Mouse (Mus musculus): ENCODE measurements around the gene Lias.

The Lias gene

DNA sequence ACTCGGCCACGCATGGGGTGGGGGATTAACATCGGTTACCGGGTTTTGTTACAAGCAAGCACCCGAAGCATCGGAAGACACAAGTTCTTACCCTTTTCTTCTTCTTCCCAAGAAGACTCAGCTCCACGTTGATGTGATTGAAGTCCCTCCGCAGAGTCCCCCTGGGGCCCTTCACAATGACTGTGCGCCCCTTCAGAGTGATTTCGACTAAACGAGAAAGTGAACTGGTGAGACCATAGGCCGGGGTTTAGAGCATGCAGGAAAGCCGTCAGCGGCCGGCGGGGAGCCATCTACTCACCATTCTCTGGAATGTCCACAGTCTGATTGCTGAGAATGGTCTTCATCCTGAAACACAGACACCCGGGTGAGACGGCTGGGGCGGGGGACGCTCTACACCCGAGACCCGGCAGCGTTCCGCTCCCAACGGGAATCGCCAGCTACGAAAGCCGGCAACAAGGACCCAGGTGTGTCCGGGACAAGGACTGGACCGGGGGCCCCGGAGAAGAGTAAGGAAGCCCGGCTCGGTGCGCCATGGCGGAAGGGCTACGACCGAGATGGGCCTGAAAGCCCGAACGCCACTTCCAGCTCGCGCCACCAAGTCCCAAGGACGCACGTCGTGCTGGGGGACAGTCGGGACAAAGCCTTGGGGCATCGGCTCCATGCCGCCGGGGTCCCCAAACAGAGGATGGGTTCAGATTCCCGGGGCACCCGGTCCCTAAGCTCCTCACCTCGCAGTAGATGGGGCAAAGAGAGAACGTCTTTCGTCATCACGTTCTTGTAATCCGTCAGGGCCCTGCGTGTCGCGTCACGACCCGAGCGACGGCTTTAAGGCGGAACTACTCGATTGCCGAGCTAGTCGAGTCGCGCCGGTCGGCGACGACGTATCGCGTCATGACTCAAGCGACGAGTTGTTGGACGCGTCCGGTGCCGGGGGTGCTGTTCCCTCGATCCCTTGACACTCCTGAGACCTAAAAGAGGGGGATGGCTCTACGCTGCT is at the start of gene Lias, which contains the start of gene Rpl9:
Lias (plus strand) TSS at position 850 of the 997 bp plus-strand sequence.
Rpl9 (minus strand) TSS at position 797 of the 997 bp plus-strand sequence.
- DNase-seq (ENCODE audit: low spot score) = peak; percentile 98

DNA sequence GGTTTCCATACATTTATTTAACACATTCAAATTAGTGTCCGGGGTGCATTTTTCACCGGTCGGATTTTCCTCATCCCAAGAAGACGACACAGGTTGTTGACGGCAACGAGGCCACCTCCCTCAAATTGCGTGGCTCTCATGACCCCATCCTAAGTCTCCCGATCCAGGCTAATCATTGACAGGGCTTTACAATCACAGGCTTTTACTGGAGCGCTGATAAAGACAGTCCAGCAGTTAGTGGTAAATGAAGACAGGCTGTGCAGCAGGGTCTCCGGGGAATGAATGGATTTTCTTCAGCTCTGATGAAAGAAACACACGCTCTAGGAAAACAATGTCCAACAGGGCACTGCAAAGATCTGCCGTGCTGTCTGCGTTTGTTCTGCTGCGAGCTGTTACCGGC is 43.1 kb upstream of the Lias start, which contains the start of gene Klb:
Klb (plus strand) TSS at position 147 of the 400 bp plus-strand sequence.
- DNase-seq (ENCODE audit: low spot score) = no peak

DNA sequence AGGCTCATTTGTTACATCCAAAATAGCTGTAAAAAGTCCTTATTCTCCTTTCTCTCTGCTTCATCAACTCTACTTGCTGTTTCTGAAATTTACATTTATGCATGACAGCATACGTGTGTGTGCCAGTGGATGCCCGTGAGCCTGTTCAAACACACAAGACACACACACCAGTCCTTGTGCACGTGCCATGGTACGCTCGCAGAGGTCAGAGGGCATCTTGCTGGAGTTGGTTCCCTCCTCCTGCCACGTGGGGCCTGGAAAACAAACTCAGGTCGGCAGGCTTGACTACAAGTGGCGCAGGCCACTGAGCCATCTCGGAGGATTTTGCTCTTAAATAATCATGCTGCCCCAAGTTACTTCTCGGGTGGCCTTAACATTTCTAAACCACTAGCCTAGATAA is 40.8 kb upstream of the Lias start:
- no peak for DNase-seq (ENCODE audit: low spot score)

DNA sequence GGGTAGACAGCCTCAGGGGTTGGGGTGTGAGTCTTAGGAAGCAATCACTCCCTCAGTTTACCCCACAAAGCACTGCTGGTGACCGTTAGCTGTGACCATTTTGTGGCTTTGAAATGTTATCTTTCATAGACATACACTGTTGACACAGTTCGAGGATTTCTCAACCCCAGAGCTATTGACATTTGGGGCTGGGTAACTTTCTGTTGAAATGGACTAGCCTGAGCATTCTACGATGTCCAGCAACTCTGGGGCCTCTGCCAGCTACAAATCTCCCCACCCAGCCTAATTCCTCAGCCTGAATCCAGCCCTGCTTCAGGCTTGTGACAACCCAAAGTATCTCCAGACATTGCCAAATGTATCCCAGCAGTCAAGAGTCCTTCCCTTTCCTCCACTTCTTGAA is 37.2 kb upstream of the Lias start:
- DNase-seq (ENCODE audit: low spot score) = no peak

DNA sequence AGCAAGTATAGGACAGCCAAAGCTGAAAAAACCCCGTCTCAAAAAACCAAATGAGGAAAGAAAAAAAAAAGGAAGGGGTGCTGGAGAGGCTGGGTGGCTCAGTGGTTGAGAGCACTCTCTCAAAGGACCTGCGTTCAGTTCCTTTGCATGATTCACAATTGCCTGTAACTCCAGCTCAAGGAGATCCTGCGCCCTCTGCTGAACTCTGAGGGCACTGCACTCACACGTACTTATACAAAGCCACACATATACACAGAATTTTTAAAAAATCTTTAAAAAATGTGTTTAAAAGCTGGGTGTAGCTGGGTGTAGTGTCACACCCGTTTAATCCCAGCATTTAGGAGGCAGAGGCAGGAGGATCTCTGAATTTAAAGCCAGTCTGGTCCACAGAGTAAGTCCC is 36.3 kb upstream of the Lias start:
- peak; percentile 4 for DNase-seq (ENCODE audit: low spot score)

DNA sequence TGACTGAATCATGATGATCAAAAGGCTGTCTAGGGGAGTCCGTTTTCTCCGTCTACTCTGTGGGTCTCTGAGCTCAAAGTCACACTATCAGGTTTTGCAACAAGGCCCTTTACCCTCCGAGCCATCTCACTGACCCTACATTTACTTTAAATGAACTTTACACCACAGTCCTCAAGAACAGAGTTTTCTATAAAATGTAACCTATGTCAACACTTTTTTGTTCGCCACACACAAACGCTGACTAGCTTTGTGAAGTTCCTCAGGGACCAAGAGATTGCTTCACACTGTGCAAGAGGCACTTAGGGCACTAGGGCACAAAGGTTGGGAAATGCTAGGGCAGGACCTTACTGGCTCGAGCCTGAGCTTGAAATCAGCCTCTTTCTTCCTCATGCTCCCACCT is 34.4 kb upstream of the Lias start:
- no peak for DNase-seq (ENCODE audit: low spot score)

DNA sequence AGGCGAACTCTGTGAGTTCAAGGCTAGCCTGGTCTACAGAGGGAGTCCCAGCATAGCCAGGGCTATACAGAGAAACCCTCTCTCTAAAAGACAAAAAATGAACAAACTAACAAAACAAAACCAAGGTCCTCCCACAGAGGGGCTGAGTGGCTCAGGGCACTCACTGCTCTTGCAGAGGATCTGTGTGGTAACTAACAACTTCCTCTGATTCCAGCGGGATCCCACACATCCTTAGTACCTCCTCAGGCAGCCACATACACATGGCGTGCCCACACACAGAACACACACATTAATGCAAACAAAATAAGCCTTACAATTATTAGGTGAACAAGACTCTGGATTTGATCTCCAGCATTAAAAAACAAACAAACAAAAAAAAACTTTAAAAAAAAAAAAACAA is 33.5 kb upstream of the Lias start:
- no peak for DNase-seq (ENCODE audit: low spot score)

DNA sequence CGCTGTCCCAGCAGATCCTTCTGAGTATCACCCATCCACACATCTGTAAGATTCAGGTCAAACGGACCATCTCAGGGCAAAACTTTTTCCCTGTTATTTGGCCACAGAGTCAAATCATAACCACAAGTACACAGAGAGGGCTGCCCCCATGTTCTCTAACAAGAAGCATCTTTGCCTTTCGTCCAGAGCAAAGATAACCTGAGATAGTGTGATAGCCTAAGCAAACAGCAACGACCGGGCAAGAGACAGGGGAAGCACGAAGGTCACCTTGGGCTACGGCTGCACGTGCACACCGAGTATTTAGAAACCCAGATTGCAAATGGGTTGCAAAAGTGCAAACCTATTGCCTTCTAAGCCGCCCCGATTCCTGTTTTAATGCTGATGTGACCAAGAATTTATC is 23.5 kb upstream of the Lias start:
- DNase-seq (ENCODE audit: low spot score) = no peak

DNA sequence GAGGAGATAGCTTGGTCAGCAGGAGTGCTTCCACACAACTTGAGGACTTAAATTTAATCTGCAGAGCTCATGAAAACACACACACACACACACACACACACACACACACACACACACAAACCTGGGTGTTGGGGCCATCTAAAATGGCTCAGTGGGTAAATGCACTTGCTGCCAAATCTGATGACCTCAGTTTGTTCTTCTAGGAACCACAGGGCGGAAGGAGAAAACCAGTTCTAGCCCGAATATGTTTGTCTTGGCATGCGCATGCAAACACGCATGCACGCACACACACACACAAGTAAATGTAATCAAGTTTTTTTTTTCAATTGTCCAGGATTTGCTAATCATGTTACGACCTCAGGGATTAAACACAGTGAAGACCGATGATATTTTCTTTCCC is 19.7 kb upstream of the Lias start:
- DNase-seq (ENCODE audit: low spot score) = no peak

DNA sequence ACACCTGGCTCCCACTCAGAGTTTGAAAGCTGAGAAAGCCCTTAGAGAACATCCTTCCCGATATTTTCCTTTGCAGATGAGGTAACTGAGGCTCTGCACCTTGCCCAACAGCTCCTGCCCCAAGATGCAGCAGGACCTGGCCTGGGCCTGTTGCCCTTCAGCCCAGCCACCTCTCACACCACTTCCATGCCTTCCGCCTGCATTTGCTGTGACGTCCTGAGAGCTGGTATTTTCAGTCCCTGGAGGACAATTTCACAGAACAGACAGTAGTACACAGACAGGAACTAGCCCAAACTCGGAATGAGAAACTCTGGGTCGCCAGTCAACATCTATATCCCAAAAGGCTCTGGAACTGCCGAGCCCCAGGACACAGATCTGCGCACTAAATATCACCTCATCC is 16.6 kb upstream of the Lias start:
- no peak for DNase-seq (ENCODE audit: low spot score)

DNA sequence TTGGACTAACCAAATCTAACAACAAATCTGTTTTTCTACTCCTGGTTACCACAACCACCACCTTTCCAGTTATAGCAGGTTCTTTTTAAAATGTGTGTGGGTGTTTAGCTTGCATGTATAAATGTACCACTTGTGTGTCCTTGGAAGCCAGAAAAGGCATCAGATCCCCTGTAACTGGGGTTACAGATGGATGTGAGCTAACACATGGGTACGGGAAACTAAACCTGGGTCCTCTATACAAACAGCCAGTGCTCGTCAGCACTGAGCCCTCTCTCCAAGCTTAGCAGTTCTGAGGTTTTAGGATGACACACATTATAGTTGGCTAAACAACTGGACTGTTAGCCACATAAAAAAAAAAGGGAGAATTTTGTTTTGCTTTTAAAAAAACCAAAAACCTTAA is 5.6 kb upstream of the Lias start:
- DNase-seq (ENCODE audit: low spot score) = no peak

DNA sequence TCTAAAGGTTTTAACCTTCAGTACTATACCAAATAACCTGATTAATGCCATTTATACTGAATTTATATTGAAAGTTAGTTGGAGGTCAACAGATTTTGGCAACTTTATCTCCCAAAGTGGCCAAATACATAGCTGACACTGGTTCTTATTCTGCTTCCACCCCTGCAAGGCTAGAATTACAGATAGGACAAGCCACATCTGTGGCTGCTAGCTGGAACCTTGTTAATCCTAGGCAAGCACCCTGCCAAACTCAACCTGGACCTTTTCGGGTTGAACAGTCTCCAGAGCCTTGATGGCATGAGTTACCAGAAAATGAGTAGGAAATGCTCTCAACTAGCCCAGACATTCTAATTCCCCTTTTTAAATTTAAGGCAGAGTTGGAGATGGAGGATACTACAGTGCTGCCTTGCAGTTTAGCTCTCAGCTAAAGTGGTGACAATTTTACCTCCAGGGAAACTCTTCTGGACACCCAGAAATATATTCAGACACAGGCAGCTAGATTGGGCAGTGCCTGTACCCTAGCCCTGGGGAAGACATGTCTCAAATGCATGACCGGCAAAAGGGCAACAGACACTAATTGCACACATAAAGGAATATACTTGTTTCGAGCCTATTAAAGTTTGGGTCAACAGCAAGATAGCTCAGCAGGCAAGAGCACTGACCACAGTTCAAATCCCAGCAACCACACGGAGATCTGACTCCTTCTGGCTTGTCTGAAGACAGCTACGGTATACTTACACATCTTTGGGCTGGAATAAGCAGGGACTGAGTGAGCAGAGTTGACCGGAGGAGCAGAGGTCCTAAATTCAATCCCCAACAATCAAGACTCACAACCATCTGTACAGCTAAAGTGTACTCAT is 4.1 kb upstream of the Lias start:
- no peak for DNase-seq (ENCODE audit: low spot score)

DNA sequence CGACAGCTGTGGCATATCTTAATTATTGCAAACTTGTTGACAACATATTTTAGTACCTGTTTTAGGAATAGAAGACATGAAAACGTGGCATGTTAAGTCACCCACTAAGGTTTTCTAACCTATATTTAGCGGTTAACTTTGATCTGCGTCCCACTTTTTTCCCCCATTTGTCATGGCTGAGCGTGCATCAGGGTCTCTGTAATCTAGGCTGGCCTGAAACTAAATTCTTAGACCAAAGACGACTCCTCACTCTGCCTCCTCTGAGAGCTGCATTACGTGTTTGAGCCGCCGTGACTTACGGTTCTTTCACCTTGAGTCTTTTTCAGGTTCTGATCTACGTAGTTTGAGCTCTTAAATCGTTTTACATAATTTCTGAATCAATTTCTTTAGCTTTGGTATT is 456 bp downstream of the Lias start:
- DNase-seq (ENCODE audit: low spot score) = peak; percentile 40

DNA sequence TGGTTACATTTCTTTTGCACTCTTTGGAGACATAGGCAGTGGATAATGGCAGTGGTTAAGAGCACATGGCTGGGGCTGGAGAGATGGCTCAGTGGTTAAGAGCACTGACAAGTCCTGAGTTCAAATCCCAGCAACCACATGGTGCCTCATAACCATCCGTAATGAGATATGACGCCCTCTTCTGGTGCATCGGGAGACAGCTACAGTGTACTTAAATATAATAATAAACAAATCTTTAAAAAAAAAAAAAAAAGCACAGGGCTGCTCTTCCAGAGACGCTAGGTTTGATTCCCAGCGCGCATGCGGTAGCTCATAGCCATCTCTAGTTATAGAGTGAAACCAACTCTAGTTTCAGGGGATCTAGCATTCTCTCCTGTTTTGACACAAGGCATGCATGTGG is 3.1 kb downstream of the Lias start:
- DNase-seq (ENCODE audit: low spot score) = no peak

DNA sequence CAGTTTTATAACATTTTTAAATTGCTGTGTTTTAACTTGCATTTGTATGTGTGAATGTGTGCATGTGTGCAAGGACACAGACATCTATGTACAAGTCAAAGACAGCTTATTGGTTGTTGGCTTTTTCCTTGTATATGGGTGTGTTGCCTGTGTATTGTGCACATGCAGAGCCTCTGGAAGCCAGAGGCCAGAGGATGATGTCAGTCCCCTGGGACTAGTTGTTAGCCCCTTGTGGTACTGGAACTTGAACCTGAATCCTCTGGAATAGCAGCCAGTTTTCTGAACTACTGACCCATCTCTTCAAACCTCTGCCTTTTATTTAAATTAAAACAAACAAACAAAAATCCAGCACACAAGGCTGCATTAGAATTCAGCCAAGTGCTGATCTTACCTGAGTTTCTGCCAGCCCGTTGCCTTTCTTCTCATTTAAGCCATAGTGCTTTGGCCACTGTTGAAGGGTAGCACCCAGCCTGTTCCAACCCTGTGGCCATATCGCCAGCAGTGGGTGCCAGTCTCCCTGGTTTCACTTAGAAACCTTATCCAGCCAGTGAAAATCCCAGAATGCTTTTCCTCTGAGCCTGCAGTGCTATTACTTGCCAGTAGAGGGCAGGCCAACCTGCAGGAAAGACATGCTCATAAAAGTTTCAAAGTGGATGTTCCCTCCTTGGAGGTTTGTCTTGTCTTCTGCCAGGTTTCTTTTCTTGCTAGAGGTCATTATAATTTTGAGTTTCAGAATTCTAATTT is 10.1 kb downstream of the Lias start:
- DNase-seq (ENCODE audit: low spot score) = peak; percentile 77

DNA sequence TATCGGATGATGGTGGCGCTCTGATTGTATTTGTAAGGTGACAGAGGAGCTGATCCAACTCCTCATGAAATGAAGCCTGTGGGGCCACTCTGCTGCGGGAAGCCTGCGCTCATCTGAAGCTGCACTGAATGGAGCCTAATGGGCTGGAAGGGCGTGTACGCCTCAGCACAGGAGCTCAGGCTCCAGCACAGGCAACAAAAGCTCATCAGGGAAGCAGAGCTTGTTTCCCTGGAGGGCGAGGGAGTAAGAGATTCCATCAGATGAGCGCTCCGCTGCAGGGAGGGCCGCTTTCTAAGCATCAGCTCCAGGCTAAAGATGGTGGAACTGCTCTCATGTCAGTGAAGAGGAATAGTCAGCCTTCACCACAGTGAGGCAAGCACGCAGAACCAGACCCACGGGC is 16.7 kb downstream of the Lias start:
- DNase-seq (ENCODE audit: low spot score) = no peak

DNA sequence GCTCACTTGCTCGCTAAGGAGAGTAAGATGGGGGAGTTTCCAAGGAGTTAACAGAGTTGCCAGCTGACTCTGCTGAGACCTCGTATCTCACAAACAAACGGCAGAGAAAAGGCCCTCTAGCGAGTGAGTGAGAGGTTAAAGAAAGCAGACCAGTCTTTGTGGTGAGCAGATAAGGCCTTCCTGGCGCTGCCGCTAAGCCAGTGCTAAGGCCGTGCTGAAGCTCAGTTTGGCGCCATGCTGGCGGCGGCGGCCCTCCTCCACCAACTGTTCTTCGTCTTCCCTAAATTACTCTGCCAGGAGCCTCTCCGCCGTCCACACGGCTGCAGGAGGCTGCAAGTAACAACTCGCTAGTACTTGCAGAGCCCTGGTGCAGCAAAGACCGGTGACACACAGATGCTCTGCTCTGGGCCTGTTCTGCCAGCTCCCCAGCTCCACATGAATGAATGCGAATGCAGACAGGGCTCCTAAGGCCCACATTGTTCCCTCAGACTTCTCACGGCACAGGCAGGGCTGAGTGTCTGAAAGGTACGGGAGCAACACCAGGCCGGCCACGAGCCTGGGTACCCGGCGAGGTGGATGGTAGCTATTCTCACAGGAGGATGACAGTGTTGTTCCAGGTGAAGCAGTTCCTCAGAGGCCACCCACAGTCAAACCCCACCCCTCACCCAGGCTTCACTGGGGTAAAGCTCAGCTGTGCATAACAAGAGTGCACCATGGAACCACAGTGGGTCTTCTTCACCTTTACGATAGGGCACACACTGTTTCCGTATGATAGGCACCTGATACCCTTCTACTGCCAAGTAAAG is 24.6 kb downstream of the Lias start:
- no peak for DNase-seq (ENCODE audit: low spot score)

DNA sequence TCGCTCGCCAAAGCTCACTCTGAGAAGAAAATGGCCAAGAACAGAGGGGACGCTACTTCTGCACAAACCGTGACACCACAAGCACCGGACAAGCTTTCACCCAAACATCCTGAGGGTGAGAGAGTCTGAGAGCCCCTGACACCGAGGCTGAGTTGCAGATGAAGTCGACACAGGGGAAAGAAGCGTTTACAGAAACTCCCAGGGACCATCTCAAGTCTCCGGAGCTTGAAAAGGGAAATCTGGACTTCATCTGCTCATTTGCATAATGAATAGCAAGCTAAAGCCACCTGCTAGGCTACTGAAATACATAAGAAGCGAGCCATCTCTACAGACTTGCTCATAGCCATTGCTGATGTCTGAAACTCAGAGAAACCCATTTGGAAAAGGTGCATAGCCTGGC is 27.8 kb downstream of the Lias start:
- no peak for DNase-seq (ENCODE audit: low spot score)

DNA sequence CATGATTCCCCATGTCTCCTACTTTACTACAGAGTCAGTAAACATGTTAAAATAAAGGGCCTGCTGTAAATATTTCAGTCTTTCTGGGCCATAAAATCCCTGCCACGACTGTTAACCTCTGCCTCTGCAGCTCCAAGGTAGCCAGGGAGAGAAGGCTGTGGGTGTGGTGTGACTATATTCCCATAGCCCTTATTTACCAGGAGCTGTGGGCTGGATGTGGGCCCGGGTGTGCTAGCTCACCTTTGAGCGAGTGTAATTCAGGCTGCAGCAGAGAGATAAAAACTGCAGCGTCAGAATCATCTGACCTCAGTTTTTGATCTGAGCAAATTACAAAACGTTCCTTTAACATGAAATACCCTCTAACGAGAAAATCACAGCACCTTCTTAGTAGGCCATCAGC is 29.5 kb downstream of the Lias start:
- no peak for DNase-seq (ENCODE audit: low spot score)

DNA sequence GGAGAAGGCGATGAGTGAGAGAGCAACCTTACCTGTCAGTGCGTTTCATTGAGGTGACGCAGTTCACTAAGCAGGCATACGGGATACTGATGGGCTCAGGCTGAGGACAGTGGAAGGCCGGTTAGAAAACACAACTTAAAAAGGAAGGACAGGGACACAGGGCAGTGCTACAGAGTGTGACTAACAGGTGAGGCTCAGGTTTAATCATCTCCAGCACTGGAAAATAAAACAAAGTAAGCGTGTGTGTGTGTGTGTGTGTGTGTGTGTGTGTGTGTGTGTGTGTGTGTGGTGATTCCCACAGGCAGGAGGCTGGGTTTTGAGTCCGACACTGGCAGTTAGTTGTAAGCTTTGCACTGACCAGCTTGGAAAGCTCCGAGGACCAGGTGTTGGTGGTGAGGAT is 31.5 kb downstream of the Lias start:
- no peak for DNase-seq (ENCODE audit: low spot score)

DNA sequence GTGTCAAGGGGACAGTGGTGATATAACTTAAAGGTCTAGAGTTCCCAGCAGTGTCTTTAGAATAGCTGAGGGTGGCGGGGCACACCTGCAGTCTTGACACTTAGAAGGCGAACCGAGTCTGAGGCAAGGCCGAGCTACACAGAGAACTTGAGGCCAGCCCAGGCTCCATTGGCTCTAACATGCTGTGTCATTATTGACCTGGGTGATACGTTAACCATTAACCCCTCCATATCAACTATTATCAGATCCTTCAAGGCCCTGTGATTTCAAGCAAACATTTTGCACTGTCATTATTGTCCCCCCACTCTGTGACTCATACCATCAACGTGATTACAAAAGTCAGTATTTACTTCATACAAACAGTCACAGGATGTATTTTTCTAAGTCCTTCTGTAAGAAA is 32.9 kb downstream of the Lias start:
- no peak for DNase-seq (ENCODE audit: low spot score)
